Mouse (Mus musculus) hindbrain, postnatal 0 days (tissue): ENCODE data around the gene Eml6. TPM values are rescaled to one million over a fixed set of nuclear protein-coding genes. Genes with fewer than 3 reads are reported as not detected.
"Not testable (repeated sequence)": the region's sequence is repeated elsewhere in the genome, so short reads cannot be mapped to it uniquely, and the experiment has no call there.

ENCODE experiments used
- ATAC-seq: fragments of 200-750 bp; cut with Nextera tagmentation; 2 replicates; pipeline ENCODE4 v1.8.0; 2017; ENCODE audit warnings: mild to moderate bottlenecking, moderate TSS enrichment, moderate library complexity
- DNase-seq: peaks from one replicate; pipeline ENCODE4 v3.0.0-alpha.2; 2015; ENCODE audit warnings: low spot score
- H3K27ac ChIP-seq: fragments of 300-500 bp; sonication (generic); 2 replicates; pipeline ENCODE4 v1.5.1; 2014; ENCODE audit warnings: mild to moderate bottlenecking
- H3K27me3 ChIP-seq: fragments of 300-500 bp; sonication (generic); 2 replicates; pipeline ENCODE4 v1.6.1; 2014; ENCODE audit warnings: low read length, mixed read lengths; ENCODE audit not compliant: insufficient read depth
- H3K36me3 ChIP-seq: fragments of 300-500 bp; sonication (generic); 2 replicates; pipeline ENCODE4 v1.6.1; 2014; ENCODE audit warnings: low read length, mixed read lengths; ENCODE audit not compliant: insufficient read depth
- H3K4me1 ChIP-seq: fragments of 300-500 bp; sonication (generic); 2 replicates; pipeline ENCODE4 v1.6.1; 2014; ENCODE audit warnings: antibody characterized with exemption, low read length, mixed read lengths; ENCODE audit not compliant: insufficient read depth
- H3K4me2 ChIP-seq: fragments of 300-500 bp; sonication (generic); 2 replicates; pipeline ENCODE4 v1.6.1; 2014; ENCODE audit warnings: low read depth, mild to moderate bottlenecking, low read length, moderate library complexity, mixed read lengths
- H3K4me3 ChIP-seq: fragments of 300-500 bp; sonication (generic); 2 replicates; pipeline ENCODE4 v1.5.1; 2014; ENCODE audit warnings: low read length
- H3K9ac ChIP-seq: fragments of 300-500 bp; sonication (generic); replicated peaks from 2 replicates; pipeline ENCODE4 v1.6.1; 2014; ENCODE audit warnings: mild to moderate bottlenecking, low read length, moderate library complexity, mixed read lengths
- H3K9me3 ChIP-seq: fragments of 300-500 bp; sonication (generic); 2 replicates; pipeline ENCODE4 v1.6.1; 2016; ENCODE audit warnings: low read length, mixed read lengths
- CTCF ChIP-seq: IDR thresholded peaks from 2 replicates; pipeline ENCODE4 v1.5.1; 2016; ENCODE audit warnings: antibody characterized with exemption, control low read depth, low read depth
- WGBS: fragments of 180-500 bp; shearing (Covaris S2); extraction: QIAGEN DNeasy Blood & Tissue Kit; methylation state at CpG from one replicate; pipeline ENCODE4 v1.1.7; 2014; 5-methylcytosine and 5-hydroxymethylcytosine counted together
- polyA plus RNA-seq: library from polyadenylated mRNA; unstranded; fragments of >200 nt; fragmentation: Nextera tagmentation; extraction: Ambion mirVana; gene quantifications from 2 replicates; pipeline ENCODE4 v1.2.1, GENCODE M21; 2015
- total RNA-seq: library from RNA; depleted of rRNA; stranded (reverse); fragments of >200 nt; gene quantifications from 2 replicates; pipeline ENCODE4 v1.2.3, GENCODE M21; 2014

Gene Eml6
- total and polyA plus RNA-seq, 2 experiments from 2014 or later: 4.3 to 17.9 TPM

DNA sequence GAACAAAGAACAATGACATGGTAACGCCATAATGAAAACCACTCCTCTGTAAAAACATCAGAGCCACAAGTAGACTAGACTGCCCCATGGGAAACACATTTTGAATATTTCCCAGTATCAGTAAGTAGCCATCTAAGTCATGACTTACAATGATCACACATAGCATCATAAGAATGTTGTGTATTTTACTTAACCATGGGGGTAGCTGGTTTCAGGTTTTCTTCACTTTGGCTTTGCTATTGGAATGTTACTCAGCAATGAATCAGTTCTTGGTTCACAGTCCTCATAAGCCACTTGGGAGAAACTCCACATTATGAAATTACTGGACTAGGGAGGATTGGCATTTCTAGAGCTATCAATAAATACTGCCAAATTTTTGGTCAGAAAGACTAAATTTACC is 141.5 kb downstream of the Eml6 start:
- Histone ChIP-seq H3K4me3 (no peak overlapping the region), H3K9ac (no peak overlapping the region), H3K9me3 (no peaks in the 10 kb centered on the region), H3K4me2 (no peak overlapping the region), H3K36me3 (no peaks in the 10 kb centered on the region), H3K27me3 (no peaks in the 10 kb centered on the region), H3K27ac (no peak overlapping the region), H3K4me1 (no peaks in the 10 kb centered on the region)
- 72% methylated on average over 1 of the region's 1 CpGs for WGBS
- ATAC-seq: no peak
- TF ChIP-seq CTCF: no peak
- no peak for DNase-seq

DNA sequence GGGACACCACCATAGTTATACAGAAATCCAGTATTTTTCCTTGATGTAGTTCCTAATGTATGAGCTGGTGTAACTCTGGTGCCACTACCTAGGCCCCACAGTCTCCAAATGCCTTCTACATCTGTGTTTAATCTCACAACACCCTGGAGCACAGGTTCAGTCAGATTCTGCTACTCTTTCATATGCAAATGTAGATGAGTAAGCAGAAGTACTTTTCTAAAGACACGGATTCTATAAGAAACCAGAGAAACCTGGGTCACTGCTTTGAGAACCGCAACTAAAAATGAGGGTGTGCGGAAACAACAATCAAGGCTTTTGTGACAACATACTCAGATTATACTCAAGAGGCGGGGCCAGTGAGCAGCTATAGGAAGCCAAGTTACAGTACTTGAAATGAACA is 142.8 kb downstream of the Eml6 start:
- 66% methylated on average over 4 of the region's 4 CpGs for WGBS
- no peak overlapping the region for H3K27ac ChIP-seq

DNA sequence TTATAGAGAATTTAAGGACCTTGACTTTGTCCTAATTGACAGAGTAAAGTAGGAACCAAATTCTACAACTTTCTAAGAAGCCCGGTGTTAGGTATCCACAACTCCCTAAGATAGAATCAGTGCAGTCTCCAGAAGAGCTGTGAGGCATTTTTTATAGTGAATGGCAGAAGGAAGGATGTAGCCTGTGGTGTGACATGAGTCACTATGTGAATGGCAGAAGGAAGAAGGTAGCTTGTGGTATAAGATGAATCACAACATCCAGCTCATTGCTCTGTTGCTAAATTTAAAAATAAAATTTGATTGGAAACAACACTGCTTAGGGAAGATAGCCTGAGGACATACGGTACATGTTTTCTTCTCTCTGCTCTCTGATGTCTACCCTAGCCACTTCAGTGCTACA is 146.2 kb downstream of the Eml6 start:
- Histone ChIP-seq H3K27ac (no peak overlapping the region), H3K27me3 (no peaks in the 10 kb centered on the region), H3K4me3 (no peak overlapping the region), H3K9ac (no peak overlapping the region), H3K9me3 (no peaks in the 10 kb centered on the region), H3K4me1 (no peaks in the 10 kb centered on the region), H3K36me3 (no peaks in the 10 kb centered on the region), H3K4me2 (no peak overlapping the region)
- no peak for DNase-seq
- no peak for ATAC-seq
- TF ChIP-seq CTCF: no peak
- 93% methylated on average over 2 of the region's 2 CpGs for WGBS

More for the DNA sequence above, 142.8 kb downstream of the Eml6 start:
- H3K4me2 ChIP-seq: no peak overlapping the region
- ATAC-seq: no peak
- H3K4me1 ChIP-seq: no peaks in the 10 kb centered on the region
- no peak for TF ChIP-seq CTCF
- H3K9me3 ChIP-seq: no peaks in the 10 kb centered on the region
- H3K4me3 ChIP-seq: no peak overlapping the region
- no peak for DNase-seq
- no peaks in the 10 kb centered on the region for H3K27me3 ChIP-seq
- H3K9ac ChIP-seq: no peak overlapping the region
- H3K36me3 ChIP-seq: no peaks in the 10 kb centered on the region

DNA sequence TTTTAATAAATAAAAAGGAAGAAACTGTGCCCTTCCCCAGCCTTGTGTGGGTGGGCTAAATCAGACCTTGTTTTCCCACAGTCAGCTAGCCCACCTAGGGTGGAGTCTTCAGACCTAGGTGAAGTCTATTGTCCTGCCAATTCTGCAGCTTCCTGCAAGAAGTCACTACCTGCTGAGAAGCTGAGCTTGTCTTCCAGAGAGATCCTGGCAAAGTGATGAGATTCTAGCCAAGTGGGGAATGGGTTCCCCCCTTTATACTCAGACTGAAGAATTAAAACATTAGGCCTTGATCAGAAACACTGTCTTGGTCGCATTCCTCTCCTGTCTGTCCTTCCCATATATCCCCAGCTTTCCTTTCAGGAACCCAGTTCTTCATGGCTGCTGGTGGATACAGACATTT is 147.9 kb downstream of the Eml6 start:
- Histone ChIP-seq H3K27me3 (no peaks in the 10 kb centered on the region), H3K4me1 (no peaks in the 10 kb centered on the region), H3K27ac (no peak overlapping the region), H3K9me3 (no peaks in the 10 kb centered on the region), H3K4me3 (no peak overlapping the region), H3K9ac (no peak overlapping the region), H3K36me3 (no peaks in the 10 kb centered on the region), H3K4me2 (no peak overlapping the region)
- ATAC-seq: no peak
- 88% methylated on average over 1 of the region's 1 CpGs for WGBS
- DNase-seq: no peak
- no peak for TF ChIP-seq CTCF

DNA sequence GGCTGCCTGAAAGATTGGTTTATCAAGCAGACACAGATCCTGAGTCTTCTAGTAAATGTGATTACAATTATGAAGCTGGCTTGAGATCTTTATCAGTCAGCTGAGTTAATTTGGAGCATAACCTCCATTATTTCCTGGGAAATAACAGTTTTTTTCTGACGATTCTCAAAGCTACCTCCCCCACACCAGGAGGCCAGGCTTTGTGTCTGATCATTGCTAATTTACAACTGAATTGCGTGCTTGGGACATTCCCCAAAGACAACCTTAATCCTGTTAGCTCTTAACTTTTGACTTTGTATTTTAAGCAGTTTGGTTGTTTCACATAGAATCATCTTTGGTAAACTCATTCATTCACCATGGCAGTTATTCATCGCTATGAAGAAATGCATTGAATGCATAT is 148.6 kb downstream of the Eml6 start:
- no peak for TF ChIP-seq CTCF
- no peaks in the 10 kb centered on the region for H3K9me3 ChIP-seq
- WGBS: 46% methylated on average over 3 of the region's 3 CpGs
- no peaks in the 10 kb centered on the region for H3K4me1 ChIP-seq
- no peak overlapping the region for H3K9ac ChIP-seq
- no peaks in the 10 kb centered on the region for H3K27me3 ChIP-seq
- H3K4me2 ChIP-seq: no peak overlapping the region
- no peak for ATAC-seq
- H3K4me3 ChIP-seq: no peak overlapping the region
- no peak for DNase-seq
- H3K27ac ChIP-seq: no peak overlapping the region
- no peaks in the 10 kb centered on the region for H3K36me3 ChIP-seq

DNA sequence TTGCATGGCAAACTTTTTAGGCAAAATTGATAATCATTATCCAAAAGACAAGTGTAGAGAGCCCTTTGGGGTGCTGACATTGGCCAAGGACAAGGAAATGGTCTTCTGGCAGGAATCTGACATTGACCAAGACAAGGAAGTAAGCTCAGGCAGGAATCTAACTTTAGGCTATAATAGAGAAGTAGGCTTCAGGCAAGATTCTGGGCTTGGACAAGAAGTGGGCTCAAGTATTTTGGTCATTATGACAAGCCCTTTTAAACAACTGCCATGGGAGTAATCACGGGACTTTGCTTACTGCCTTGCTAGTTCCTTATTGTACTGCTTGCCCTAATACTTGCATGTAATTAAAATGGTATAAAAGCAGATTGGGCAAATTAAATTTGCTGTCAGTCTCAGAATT is 151.1 kb downstream of the Eml6 start:
- H3K4me1 ChIP-seq, H3K9ac ChIP-seq, H3K4me3 ChIP-seq, H3K27me3 ChIP-seq, H3K4me2 ChIP-seq, H3K27ac ChIP-seq, H3K9me3 ChIP-seq, H3K36me3 ChIP-seq, ATAC-seq, DNase-seq: not testable (repeated sequence)
- WGBS: 88% methylated on average over 1 of the region's 1 CpGs

DNA sequence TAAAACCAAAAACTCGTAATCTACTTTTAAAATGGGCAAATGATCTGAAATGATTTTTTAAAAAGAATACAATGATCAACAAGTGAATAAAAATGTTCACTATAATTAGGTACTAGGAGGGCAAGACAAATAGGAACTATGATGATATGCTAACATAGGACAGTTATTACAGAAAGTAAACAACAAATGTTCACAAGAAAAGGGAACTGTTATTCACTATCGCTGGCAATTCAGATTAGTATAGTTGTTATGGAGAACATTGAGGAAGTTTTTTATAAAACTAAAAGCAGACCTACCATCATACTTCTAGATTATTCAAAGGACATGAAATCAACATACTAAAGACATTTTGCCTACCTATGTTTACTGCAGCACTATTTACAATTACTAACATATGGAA is 155.7 kb downstream of the Eml6 start:
- DNase-seq: no peak
- Histone ChIP-seq H3K27ac (no peak overlapping the region), H3K9ac (no peak overlapping the region), H3K4me2 (no peak overlapping the region), H3K36me3 (no peaks in the 10 kb centered on the region), H3K27me3 (no peaks in the 10 kb centered on the region), H3K4me1 (no peaks in the 10 kb centered on the region), H3K4me3 (no peak overlapping the region), H3K9me3 (no peaks in the 10 kb centered on the region)
- no peak for TF ChIP-seq CTCF
- ATAC-seq: no peak
- WGBS: 93% methylated on average over 2 of the region's 2 CpGs
